In the genomic region with DNA sequence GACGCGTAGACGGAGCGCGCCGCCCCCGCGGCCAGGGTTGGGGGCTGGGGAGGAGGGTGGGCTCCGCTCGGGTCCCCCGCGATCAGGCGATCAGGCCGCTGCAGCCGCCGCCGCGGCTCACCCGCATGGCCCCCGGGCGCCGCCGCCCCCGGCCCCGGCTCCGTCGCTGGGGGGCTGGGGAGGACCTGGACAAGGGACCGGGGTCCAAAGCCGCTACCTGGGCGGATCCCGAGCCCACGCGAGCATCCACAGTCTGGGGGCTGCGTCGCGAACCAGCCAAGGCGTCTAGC, we compare ENCODE assay signal across 8 mouse cellular contexts. TPM values are rescaled to one million over a fixed set of nuclear protein-coding genes. Genes with fewer than 3 reads are reported as not detected.
DNase-seq lines count a peak whose midpoint lies in the region; ATAC-seq and TF ChIP-seq lines count a peak whose summit lies in the region.

No protein-coding gene starts in this region.

- in situ Hi-C loops in ES-E14 (cut with MboI; ENCODE audit: low sequenced_read_pairs in 2 of 2, unreplicated experiment in 2 of 2): no loop called here

- peak overlapping the region; percentile 96 for H3K4me2 ChIP-seq in heart, embryonic 15.5 days
- peak overlapping the region; percentile 96 for H3K4me2 ChIP-seq in forebrain, embryonic 16.5 days (ENCODE audit: low read length)
- H3K4me2 ChIP-seq in liver, embryonic 16.5 days (ENCODE audit: low read depth, low read length): peak overlapping the region; percentile 71

- H3K36me3 ChIP-seq in heart, embryonic 15.5 days: no peaks in the 10 kb centered on the region
- no peaks in the 10 kb centered on the region for H3K36me3 ChIP-seq in ES-E14 (ENCODE audit: control insufficient read depth, insufficient read depth, low read length, poor library complexity, severe bottlenecking)
- no peaks in the 10 kb centered on the region for H3K36me3 ChIP-seq in forebrain, embryonic 16.5 days (ENCODE audit: control insufficient read depth, insufficient read depth)
- no peaks in the 10 kb centered on the region for H3K36me3 ChIP-seq in liver, embryonic 16.5 days (ENCODE audit: control insufficient read depth, insufficient read depth)

- peak overlapping the region; percentile 72 for H3K9ac ChIP-seq in heart, embryonic 15.5 days
- peak overlapping the region; percentile 70 for H3K9ac ChIP-seq in ES-E14 (ENCODE audit: insufficient read depth, low read depth, low read length, poor library complexity, severe bottlenecking)
- peak overlapping the region; percentile 35 for H3K9ac ChIP-seq in forebrain, embryonic 16.5 days (replicated peaks; ENCODE audit: low read depth, low read length)
- H3K9ac ChIP-seq in liver, embryonic 16.5 days (ENCODE audit: low read depth, low read length): peak overlapping the region; percentile 41

- no peak for DNase-seq in heart, adult 9 months (ENCODE audit: low spot score in 2 of 2)
- DNase-seq in ES-E14 (ENCODE audit: low read depth, low spot score): no peak
- DNase-seq in layer of hippocampus, adult 9-10 months (ENCODE audit: low spot score): no peak
- no peak for DNase-seq in frontal cortex, adult 2 months (ENCODE audit: extremely low spot score in 1 of 2, low spot score in 1 of 2)
- no peak for DNase-seq in thymus, postnatal 4 days

- WGBS in heart, embryonic 15.5 days: under 1% methylated on average over 32 of the region's 37 CpGs
- 0% methylated on average over 31 of the region's 37 CpGs for WGBS in forebrain, embryonic 16.5 days
- under 1% methylated on average over 32 of the region's 37 CpGs for WGBS in liver, embryonic 16.5 days (ENCODE audit: insufficient replicate concordance)

- peak overlapping the region; percentile 60 for H3K4me3 ChIP-seq in heart, embryonic 15.5 days
- H3K4me3 ChIP-seq in ES-E14 (ENCODE audit: insufficient read depth in 1 of 2, low read depth in 1 of 2, low read length in 2 of 2, poor library complexity in 1 of 2, severe bottlenecking in 1 of 2): peak overlapping the region; percentile 70 to 86
- peak overlapping the region; percentile 63 for H3K4me3 ChIP-seq in forebrain, embryonic 16.5 days (replicated peaks; ENCODE audit: low read length)
- peak overlapping the region; percentile 54 for H3K4me3 ChIP-seq in liver, embryonic 16.5 days (ENCODE audit: low read depth, low read length)

- peaks cover 73% of the 10 kb centered on the region for H3K27me3 ChIP-seq in heart, embryonic 15.5 days
- peaks cover 43% of the 10 kb centered on the region for H3K27me3 ChIP-seq in forebrain, embryonic 16.5 days (replicated peaks; ENCODE audit: control insufficient read depth, insufficient read depth, low read length)
- peaks cover 60% of the 10 kb centered on the region for H3K27me3 ChIP-seq in liver, embryonic 16.5 days (ENCODE audit: control insufficient read depth, insufficient read depth, low read depth, low read length)

- no peaks in the 10 kb centered on the region for H3K9me3 ChIP-seq in heart, embryonic 15.5 days (replicated peaks)
- H3K9me3 ChIP-seq in ES-E14 (ENCODE audit: control insufficient read depth, insufficient read depth, low read depth, low read length): no peaks in the 10 kb centered on the region
- no peaks in the 10 kb centered on the region for H3K9me3 ChIP-seq in forebrain, embryonic 16.5 days (ENCODE audit: control insufficient read depth, low read length)
- no peaks in the 10 kb centered on the region for H3K9me3 ChIP-seq in liver, embryonic 16.5 days (replicated peaks; ENCODE audit: control insufficient read depth, low read length)

- H3K4me1 ChIP-seq in heart, embryonic 15.5 days (replicated peaks): peaks cover 40% of the 10 kb centered on the region
- H3K4me1 ChIP-seq in ES-E14 (ENCODE audit: control insufficient read depth in 2 of 2, insufficient read depth in 2 of 2, low read length in 2 of 2, poor library complexity in 1 of 2): peaks cover 0 to 25% of the 10 kb centered on the region in 2 experiments; a peak in 2 of 4 replicates
- peaks cover 45% of the 10 kb centered on the region for H3K4me1 ChIP-seq in forebrain, embryonic 16.5 days (replicated peaks; ENCODE audit: control insufficient read depth, insufficient read depth, low read length)
- H3K4me1 ChIP-seq in liver, embryonic 16.5 days (ENCODE audit: control insufficient read depth, low read depth, low read length): no peaks in the 10 kb centered on the region; the same call in none of the 2 replicates

- no peak for ATAC-seq in heart, embryonic 15.5 days (replicated peaks; ENCODE audit: insufficient number of reproducible peaks, insufficient read depth, low FRiP score, low read depth)
- ATAC-seq in forebrain, embryonic 16.5 days: no peak
- ATAC-seq in liver, embryonic 16.5 days (ENCODE audit: low read depth): no peak

- H3K27ac ChIP-seq in heart, embryonic 15.5 days: peak overlapping the region; percentile 62
- H3K27ac ChIP-seq in ES-E14 (ENCODE audit: insufficient read depth, low read depth, low read length, poor library complexity, severe bottlenecking): no peak overlapping the region
- H3K27ac ChIP-seq in forebrain, embryonic 16.5 days (ENCODE audit: low read length): no peak overlapping the region
- H3K27ac ChIP-seq in liver, embryonic 16.5 days (ENCODE audit: low read length): no peak overlapping the region

TF ChIP-seq in ES-E14, 5 proteins besides CTCF, POLR2A, EP300 and RAD21:
- TF ChIP-seq MAFK (IDR thresholded peaks at IDR 0.05; ENCODE audit: insufficient read depth, low read depth, low read length): no peak
- no peak for TF ChIP-seq HCFC1 (IDR thresholded peaks at IDR 0.05; ENCODE audit: borderline replicate concordance, insufficient read depth, low read length)
- TF ChIP-seq CHD2 (IDR thresholded peaks at IDR 0.05; ENCODE audit: low read depth, low read length): no peak
- no peak for TF ChIP-seq ZNF384 (IDR thresholded peaks at IDR 0.05; ENCODE audit: low read depth, low read length)
- TF ChIP-seq ZC3H11A (IDR thresholded peaks at IDR 0.05; ENCODE audit: borderline replicate concordance, low read depth, low read length): no peak

RNA-seq across cellular contexts. Expression of a gene that starts 0.8 kb away (rescaled TPM):
- polyA plus RNA-seq in heart, embryonic 15.5 days (2015; fragmentation: Nextera tagmentation; extraction: Ambion mirVana): 3.7 and 4.0 TPM in 2 replicates
- 9.5 and 12.1 TPM in 2 replicates for total RNA-seq in ES-E14 (2012; rRNA removed)
- 3.4 and 3.6 TPM in 2 replicates for polyA plus RNA-seq in forebrain, embryonic 16.5 days (2015; fragmentation: Nextera tagmentation; extraction: Ambion mirVana)
- 0.40 and 0.47 TPM in 2 replicates for polyA plus RNA-seq in liver, embryonic 16.5 days (2015; fragmentation: Nextera tagmentation; extraction: Ambion mirVana)
- 30.7 and 32.4 TPM in 2 replicates for polyA plus RNA-seq in frontal cortex, adult 2 months (2012; rRNA removed)

RNA-seq across cellular contexts. Expression of a gene that starts 43.1 kb away (rescaled TPM):
- polyA plus RNA-seq in heart, embryonic 15.5 days (2015; fragmentation: Nextera tagmentation; extraction: Ambion mirVana): 0.63 and 1.9 TPM in 2 replicates
- total RNA-seq in ES-E14 (2012; rRNA removed): 171 and 233 TPM in 2 replicates
- 3.0 and 4.0 TPM in 2 replicates for polyA plus RNA-seq in forebrain, embryonic 16.5 days (2015; fragmentation: Nextera tagmentation; extraction: Ambion mirVana)
- polyA plus RNA-seq in liver, embryonic 16.5 days (2015; fragmentation: Nextera tagmentation; extraction: Ambion mirVana): 1.2 TPM in 2 replicates
- polyA plus RNA-seq in frontal cortex, adult 2 months (2012; rRNA removed): 58.6 TPM in 2 replicates

Comparison
In these comparisons a context has a peak if more than half of its experiments do, and no peak if none do; other contexts are left out.
1. RNA of a gene that starts 43.1 kb away (polyA plus RNA-seq): 58.6 TPM in frontal cortex, adult 2 months; 3.0 to 4.0 TPM in forebrain, embryonic 16.5 days, 1.2 TPM in liver, embryonic 16.5 days and 0.63 to 1.9 TPM in heart, embryonic 15.5 days; every median in the first group is over 10 times any median in the second.
2. Peak in every context shown above with its lines, with median percentiles within 50 percentile points of each other: H3K4me2 ChIP-seq, H3K4me3 ChIP-seq and H3K9ac ChIP-seq.